Mouse (Mus musculus) urinary bladder, postnatal 25 days (tissue): ENCODE data around the gene Pnmal1.
A peak's percentile ranks its signal among the peaks of the same experiment; 100 is the strongest.

Experiments
- DNase-seq: peaks from one replicate; pipeline ENCODE4 v3.0.0; 2022; ENCODE audit warnings: low spot score

Pnmal1 gene

GRCm38 (mm10) chr7:16995345-16995744, 35.9 kb downstream of the Pnmal1 start:
- DNase-seq = no peak

GRCm38 (mm10) chr7:16999233-16999632, 39.8 kb downstream of the Pnmal1 start:
- no peak for DNase-seq

GRCm38 (mm10) chr7:16999650-17000049, 40.2 kb downstream of the Pnmal1 start:
- peak; percentile 91 for DNase-seq

- DNase-seq = peak; percentile 69
These were observed 43.1 kb downstream of the Pnmal1 start for GRCm38 (mm10) chr7:17002375-17003195.

- no peak for DNase-seq
These were observed 43.9 kb downstream of the Pnmal1 start for GRCm38 (mm10) chr7:17003230-17003960.

- DNase-seq = no peak
These were observed 45.2 kb downstream of the Pnmal1 start for GRCm38 (mm10) chr7:17004716-17005115.

- no peak for DNase-seq
These were observed 47.8 kb downstream of the Pnmal1 start for GRCm38 (mm10) chr7:17007300-17007699.

- no peak for DNase-seq
These were observed 50.0 kb downstream of the Pnmal1 start for GRCm38 (mm10) chr7:17009326-17010009.

- no peak for DNase-seq
These were observed 50.5 kb downstream of the Pnmal1 start for GRCm38 (mm10) chr7:17010010-17010347.

GRCm38 (mm10) chr7:17011909-17012590, 52.6 kb downstream of the Pnmal1 start:
- no peak for DNase-seq
